Mouse (Mus musculus): ENCODE measurements around the gene Shisal2b.

DNA sequence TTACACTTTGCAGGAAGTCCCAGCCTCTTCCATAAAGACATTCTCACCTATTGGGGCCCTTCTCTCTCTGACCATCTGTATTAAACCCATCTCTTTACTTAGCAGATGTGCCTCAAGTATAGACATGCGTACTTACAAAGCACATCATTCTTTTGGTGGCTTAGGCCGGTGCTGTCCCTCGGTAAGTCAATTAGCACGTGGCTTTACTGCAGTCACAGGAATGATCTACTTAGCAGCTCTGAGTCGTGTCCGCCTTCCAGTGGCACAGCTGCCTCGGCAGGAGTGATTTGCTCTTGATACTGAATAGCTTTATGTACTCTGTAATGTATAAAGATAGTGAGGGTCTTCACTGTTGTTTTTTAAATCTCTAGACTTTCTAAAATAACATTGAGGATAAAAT is 26.1 kb downstream of the Shisal2b start:
- TF ChIP-seq TAL1 (conservative IDR thresholded peaks at IDR 0.05; ENCODE audit: low read depth, low read length), result no peak
- no peak for TF ChIP-seq CTCF (IDR thresholded peaks at IDR 0.05; ENCODE audit: low read depth, low read length)
- TF ChIP-seq GATA1 (IDR thresholded peaks at IDR 0.05; ENCODE audit: borderline replicate concordance, low read length), result no peak
- no peak for TF ChIP-seq GATA2 (IDR thresholded peaks at IDR 0.05; ENCODE audit: borderline replicate concordance, low read depth, low read length)
